Mouse (Mus musculus) left cerebral cortex, postnatal 14 days (tissue): Measurements from ENCODE around the gene Olfr1418. TPM values are rescaled to one million over a fixed set of nuclear protein-coding genes. Genes with fewer than 3 reads are reported as not detected.

ENCODE experiments used
- DNase-seq, 2 experiments: peaks; one replicate each; pipeline ENCODE4 v3.0.0; 2021 to 2022; ENCODE audit warnings: low spot score in 2 of 2, mixed read lengths in 1 of 2
- intact Hi-C: fragments of 180-260 bp; cut with DNase I; formaldehyde crosslinking; loops from one replicate; pipeline ENCODE4 v1.15.1; 2025
- total RNA-seq, 2 experiments: library from RNA; stranded (reverse); gene quantifications; 2 replicates each; pipeline ENCODE4 v1.2.3; 2021

The Olfr1418 gene
- total RNA-seq, 2 experiments from 2014 or later, result not detected

DNA sequence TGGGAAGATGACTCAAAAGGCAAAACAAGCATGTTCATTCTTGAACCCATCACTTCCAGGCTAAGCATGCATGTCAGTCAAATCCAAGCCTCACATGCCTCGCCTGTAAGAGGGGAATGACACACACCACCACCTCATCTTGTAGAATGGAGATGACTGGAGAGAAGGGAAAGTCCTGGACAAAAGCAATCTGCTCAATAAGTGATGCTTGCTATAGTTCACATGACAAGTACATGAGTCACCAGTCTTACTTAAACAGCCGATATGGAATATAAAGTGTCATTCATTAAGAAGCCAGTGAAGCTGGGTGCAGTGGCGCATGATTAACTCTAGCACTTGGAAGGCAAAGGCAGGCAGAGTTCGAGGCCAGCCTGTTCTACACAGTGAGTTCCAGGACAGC, 47.7 kb downstream of the Olfr1418 start:
- intact Hi-C loops, result no loop called here
- DNase-seq, result no peak

GRCm38 (mm10) chr19:11811688-11812365, 49.0 kb downstream of the Olfr1418 start:
- intact Hi-C loops, result no loop called here
- DNase-seq, result no peak

- no peak for DNase-seq
- intact Hi-C loops, result no loop called here
Observed at GRCm38 (mm10) chr19:11810856-11811255, 50.0 kb downstream of the Olfr1418 start.

DNA sequence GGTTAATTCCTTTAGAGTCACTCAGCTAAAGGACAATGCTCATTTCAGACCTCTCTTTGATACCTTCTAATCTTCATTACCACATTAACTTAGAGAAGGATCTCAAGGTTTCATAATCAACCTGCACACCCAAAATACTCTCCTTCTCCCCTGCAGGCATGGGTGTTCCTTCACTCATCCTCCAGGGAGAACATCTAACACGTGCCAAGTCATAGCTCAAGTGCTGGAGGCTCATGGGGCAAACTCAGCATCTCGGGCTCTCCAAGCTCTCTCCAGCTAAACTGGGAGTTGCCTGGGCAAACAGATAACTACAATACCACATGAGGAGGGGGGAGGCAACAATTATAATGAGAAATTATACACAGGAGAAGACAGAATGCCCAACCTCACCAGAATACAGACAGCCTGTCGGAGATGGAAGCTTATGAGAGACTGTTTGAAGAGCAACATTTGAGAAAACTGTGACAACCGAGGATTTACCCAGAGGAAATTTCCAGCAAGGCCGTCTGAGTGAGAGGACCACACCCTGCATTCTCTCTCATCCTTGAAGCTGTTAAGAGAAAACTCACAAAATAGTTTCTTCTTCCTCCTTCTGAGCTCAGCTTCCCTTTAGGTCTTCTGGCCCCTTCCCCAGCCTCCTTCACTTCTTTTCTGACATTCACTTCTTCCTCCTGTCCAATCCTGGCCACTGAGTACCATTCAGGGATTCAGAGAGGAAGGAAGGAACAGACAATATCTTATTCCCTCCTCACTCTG, 50.7 kb downstream of the Olfr1418 start:
- intact Hi-C loops, result no loop called here
- no peak for DNase-seq

- no peak for DNase-seq
- intact Hi-C loops, result no loop called here
Observed at GRCm38 (mm10) chr19:11808452-11808851, 52.4 kb downstream of the Olfr1418 start.

GRCm38 (mm10) chr19:11807822-11808221, 53.0 kb downstream of the Olfr1418 start:
- DNase-seq, result no peak
- intact Hi-C loops, result no loop called here

DNA sequence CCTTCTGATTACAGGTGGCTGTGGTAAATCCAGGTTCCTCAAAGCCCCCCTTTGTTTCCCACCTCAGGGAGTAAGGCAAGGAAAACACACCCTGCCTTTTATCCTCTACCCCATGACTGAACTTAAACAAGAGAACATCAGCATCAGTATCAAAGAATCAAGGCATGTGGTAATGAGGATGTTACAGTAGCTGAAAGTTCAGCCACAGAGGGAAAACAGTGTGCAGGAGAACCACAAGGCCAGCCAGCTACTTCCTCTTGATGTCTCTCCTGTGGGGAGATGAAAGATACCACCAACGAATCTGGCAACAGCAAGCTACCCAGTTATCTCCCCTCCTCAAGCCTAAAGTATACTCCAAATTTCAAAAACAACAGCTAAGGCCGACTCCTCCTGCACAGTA, 53.6 kb downstream of the Olfr1418 start:
- intact Hi-C loops, result no loop called here
- no peak for DNase-seq

GRCm38 (mm10) chr19:11804423-11804822, 56.4 kb downstream of the Olfr1418 start:
- intact Hi-C loops, result no loop called here
- DNase-seq, result no peak

Other genes starting within 250 kb of the Olfr1418 start
- gene Ms4a2, start 237.3 kb downstream of the Olfr1418 start, total RNA-seq, result not detected
- not detected for gene Ms4a3, start 220.2 kb downstream of the Olfr1418 start, total RNA-seq
- not detected for gene Oosp2, start 200.5 kb downstream of the Olfr1418 start, total RNA-seq
- gene Oosp1, start 169.9 kb downstream of the Olfr1418 start, total RNA-seq, result not detected
- not detected for gene Oosp3, start 164.0 kb downstream of the Olfr1418 start, total RNA-seq
- gene Gif, start 113.5 kb downstream of the Olfr1418 start, total RNA-seq, result not detected
- 10 to 100 TPM; 40.1 to 43.7 TPM for gene Mrpl16, start 90.7 kb downstream of the Olfr1418 start, total RNA-seq
- gene Stx3, start 41.7 kb downstream of the Olfr1418 start, total RNA-seq, result 10 to 100 TPM; 18.0 to 20.0 TPM
- gene Olfr1417, start 21.8 kb downstream of the Olfr1418 start, total RNA-seq, result not detected
- not detected for gene Olfr1419, start 14.0 kb upstream of the Olfr1418 start, total RNA-seq
- not detected for gene Olfr1420, start 25.5 kb upstream of the Olfr1418 start, total RNA-seq
- gene Patl1, start 51.3 kb upstream of the Olfr1418 start, total RNA-seq, result 10 to 100 TPM; 17.7 to 19.8 TPM
- gene Osbp, start 104.9 kb upstream of the Olfr1418 start, total RNA-seq, result 10 to 100 TPM; 57.0 to 60.3 TPM
- not detected for gene Olfr1423, start 180.3 kb upstream of the Olfr1418 start, total RNA-seq
- not detected for gene Olfr1424, start 201.6 kb upstream of the Olfr1418 start, total RNA-seq
- gene Olfr1425, start 216.7 kb upstream of the Olfr1418 start, total RNA-seq, result not detected
- gene Olfr1426, start 230.9 kb upstream of the Olfr1418 start, total RNA-seq, result not detected
- not detected for gene Olfr1427, start 242.3 kb upstream of the Olfr1418 start, total RNA-seq